Mouse (Mus musculus): ENCODE measurements around the gene Sik2.

Sik2 gene

DNA sequence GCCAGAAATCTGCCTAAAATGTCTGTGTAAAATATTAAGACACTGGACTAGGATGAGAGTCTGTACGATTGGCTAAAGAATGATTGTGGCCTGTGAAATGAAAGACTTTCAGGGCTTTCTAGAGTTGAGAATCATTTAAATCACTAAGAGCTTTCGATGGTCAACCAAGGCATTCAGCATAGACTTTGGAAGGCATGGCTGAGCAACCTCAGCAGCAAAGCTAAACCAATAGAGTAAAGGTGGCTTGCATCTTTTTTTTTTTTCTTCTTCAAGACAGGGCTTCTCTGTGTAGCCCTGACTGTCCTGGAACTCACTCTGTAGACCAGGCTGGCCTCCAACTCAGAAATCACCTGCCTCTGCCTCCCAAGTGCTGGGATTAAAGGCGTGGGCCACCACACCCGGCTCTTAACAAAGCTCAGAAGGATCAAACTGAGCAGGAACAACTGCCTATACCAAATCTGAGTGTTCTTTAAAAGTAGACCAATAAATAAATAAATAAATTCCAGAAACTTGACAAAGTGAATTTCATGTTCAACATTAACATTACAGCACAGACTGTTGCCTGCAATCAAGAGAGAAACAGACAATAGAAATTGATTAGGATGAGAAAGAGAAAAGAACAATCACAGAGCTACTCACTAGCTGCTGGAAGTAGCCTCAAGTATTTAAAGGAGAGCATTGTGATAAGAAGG is 27.2 kb downstream of the Sik2 start:
- DNase-seq = no peak

DNA sequence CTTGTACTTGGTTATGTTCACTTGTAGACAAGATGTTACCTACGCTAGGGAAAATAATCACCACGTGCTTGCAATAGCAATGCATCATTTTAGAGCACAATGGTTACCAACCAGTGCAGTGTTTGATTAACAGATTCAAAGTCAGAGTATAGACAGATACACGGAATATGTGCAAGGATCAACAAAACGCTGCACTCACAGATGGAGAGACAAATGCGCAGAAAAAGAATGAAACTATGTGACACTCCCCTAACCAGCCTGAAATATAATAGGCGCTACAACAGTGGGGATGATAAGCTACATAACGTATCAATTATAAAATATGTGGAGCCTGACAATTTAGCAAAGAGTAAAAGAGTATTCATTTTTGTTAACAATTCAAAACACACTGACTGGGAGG is 34.2 kb downstream of the Sik2 start:
- DNase-seq = no peak

GRCm38 (mm10) chr9:50970413-50970812 is 38.5 kb downstream of the Sik2 start:
- no peak for DNase-seq

GRCm38 (mm10) chr9:50969266-50969665 is 39.6 kb downstream of the Sik2 start:
- no peak for DNase-seq

- no peak for DNase-seq
Measured at GRCm38 (mm10) chr9:50966277-50966676, 42.6 kb downstream of the Sik2 start.

GRCm38 (mm10) chr9:50965392-50965791 is 43.5 kb downstream of the Sik2 start:
- DNase-seq = no peak

DNA sequence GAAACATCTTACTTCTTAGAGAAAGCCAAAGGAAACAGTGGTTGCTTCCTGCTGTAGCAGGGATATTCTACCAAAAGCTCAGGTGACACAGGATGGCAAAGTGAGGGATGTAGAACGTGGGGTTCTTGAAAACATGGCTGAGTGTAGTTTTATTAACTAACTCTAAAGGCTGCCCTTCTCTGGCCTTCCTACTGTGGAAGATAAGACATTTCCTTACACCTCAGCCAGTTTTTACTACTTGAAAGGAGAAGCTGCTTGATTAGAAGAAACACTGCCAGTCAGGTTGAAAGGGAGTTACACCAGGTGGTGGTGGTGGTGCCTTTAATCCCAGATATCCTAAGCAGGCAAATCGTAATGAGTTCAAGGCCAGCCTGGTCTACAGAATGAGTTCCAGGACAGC is 44.0 kb downstream of the Sik2 start:
- DNase-seq = no peak

- no peak for DNase-seq
Measured at GRCm38 (mm10) chr9:50957956-50958489, 50.9 kb downstream of the Sik2 start.

- DNase-seq = no peak
Measured at GRCm38 (mm10) chr9:50955176-50955575, 53.7 kb downstream of the Sik2 start.

DNA sequence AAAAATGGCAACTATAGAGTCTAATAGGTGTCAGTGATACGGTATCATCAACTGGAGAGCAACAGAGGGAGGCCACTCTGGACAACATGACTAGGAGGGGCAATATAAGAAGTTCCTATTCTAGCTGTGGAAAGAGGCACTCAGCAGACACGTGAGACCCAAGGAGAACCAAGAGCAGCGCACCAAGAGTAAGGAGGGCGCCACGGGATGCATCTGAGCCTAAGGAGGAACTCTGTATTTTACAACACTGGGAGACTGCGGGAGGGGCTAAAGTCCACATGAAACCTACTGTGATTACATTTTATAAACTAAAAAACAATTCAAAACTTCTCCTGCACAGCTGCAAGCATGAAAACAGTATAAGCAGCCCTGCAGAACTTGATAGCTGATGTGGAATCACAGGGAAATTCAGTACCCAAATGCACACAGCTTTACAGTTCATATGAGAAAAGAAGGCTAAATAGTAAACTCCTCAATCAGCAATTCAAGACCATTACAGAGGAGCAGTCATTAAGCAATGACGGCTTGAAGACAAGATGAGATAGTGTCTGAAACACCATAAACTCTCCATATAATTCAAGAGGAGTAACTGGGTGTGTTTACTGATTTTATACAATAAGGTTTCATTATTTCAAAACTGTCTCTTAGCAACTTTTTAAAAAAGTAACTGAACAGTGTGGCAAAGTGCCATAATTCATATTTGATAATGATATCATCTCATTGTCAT is 60.6 kb downstream of the Sik2 start:
- DNase-seq = no peak

DNA sequence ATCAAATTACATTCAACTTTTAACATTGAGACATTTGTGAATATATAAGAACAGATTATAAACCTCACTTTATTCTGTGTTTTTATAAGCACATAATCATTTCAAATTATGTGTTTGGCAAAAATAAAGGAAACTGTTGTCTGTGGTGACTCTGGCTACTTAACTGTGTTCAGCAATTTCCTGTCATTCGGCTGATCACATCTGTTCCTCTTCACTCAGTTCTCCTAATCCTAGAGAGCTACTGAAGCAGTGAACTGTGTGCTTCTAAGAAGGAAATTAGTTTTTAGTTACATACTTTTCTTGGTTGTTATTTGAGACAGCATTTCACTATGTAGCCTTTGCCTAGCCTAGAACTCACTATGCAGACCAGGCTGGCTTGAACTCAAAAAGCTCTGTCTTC is 62.5 kb downstream of the Sik2 start:
- DNase-seq = no peak

GRCm38 (mm10) chr9:50944826-50945225 is 64.0 kb downstream of the Sik2 start:
- DNase-seq = no peak

GRCm38 (mm10) chr9:50942711-50943110 is 66.2 kb downstream of the Sik2 start:
- no peak for DNase-seq

GRCm38 (mm10) chr9:50941804-50942401 is 67.0 kb downstream of the Sik2 start:
- DNase-seq = no peak

DNA sequence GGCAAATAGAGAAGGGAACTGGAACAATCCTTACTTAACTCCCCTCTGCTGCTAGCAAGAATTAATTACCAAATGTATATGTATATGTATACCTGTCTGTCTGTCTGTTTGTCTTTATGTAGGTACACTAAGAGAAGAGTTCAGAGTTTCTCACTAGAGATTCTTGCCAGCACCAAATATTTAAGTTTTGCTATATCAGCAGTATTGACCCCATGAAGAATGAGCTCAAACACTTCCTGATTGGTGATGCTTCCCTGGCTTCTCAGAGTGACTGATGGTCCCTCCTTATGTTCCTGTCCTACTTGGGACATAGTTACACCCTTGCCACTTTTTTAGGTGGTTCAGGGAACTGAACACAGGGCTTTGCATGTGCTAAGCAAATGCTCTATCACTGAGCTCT is 78.9 kb downstream of the Sik2 start:
- no peak for DNase-seq

- DNase-seq = no peak
Measured at GRCm38 (mm10) chr9:50925801-50926200, 83.1 kb downstream of the Sik2 start.

DNA sequence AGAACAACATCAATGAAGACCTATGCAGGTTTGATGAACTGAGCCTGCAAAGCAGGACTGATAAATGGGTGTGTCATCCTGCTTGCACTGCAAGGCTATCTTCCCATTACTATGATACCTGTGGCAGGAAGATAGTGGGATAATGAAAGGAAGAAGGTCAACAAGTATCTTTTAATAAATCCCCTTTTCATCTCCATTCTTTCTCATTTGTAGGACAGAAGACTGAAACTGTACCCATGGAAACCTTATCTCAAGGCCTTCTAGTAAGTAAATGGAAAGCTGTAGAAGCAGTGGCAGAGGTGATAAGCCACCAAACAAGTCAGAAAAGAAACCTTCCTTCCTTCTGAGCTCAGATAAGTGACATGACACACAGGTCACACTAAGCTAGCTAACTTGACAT is 84.4 kb downstream of the Sik2 start:
- DNase-seq = no peak

- DNase-seq = no peak
Measured at GRCm38 (mm10) chr9:50922363-50923153, 86.3 kb downstream of the Sik2 start.

- no peak for DNase-seq
Measured at GRCm38 (mm10) chr9:50920933-50921895, 87.7 kb downstream of the Sik2 start.

DNA sequence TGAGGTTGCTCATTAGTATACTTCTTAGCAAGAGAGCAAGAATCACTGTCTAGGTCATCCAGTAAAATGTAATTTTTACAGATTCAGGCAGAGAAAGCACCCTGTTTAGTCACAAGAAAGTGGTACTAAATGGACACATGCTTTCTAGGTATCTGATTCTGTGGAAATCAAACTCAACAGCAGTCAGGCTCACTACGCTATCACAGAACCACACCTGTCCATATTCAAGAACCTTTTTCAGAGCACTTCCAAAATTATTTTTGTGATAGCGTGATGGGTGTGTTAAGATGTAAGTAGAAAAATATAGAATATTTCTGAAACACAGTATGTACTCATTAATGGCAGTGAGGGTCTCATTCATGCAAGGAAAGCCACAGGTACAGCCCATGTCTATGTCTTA is 89.3 kb downstream of the Sik2 start:
- DNase-seq = no peak

DNA sequence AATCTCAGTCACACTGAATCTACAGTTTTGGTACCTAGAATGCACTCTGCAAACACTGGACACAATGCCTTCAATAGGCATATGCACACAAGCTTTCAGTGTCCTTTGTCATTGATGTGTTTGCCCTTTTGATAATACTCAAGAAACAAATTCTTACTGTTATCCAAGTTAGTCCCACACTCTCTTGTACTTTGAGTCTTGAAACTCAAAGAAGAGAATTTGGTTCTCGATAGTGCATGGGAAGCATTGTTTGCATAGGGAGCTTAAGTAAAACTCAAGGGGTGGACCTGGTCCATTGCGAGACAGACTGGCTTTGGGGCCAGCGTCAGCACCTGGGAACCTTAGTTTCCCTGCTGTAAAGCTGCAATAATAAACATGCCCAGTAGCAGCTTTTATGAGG is 90.7 kb downstream of the Sik2 start:
- no peak for DNase-seq
